Mouse (Mus musculus) CH12.LX (cell line): ENCODE measurements around the gene Frat1. TPM values are rescaled to one million over a fixed set of nuclear protein-coding genes. Genes with fewer than 3 reads are reported as not detected.

ENCODE experiments used
- DNase-seq: peaks from one replicate; pipeline ENCODE4 v3.0.0-alpha.2; 2013; ENCODE audit errors: extremely low read depth
- H3K27ac ChIP-seq: 2 replicates; pipeline ENCODE4 v1.5.1; 2012; ENCODE audit warnings: low read depth, mild to moderate bottlenecking, control low read depth, moderate library complexity; ENCODE audit not compliant: insufficient read depth
- H3K27me3 ChIP-seq: replicated peaks from 2 replicates; pipeline ENCODE3; 2012; ENCODE audit warnings: inconsistent platforms
- H3K36me3 ChIP-seq, 2 experiments: replicated peaks in 1 of 2; 2 replicates each; pipeline versions ENCODE3 to v1.6.1; 2012; ENCODE audit warnings: inconsistent platforms in 1 of 2, low read length in 1 of 2, mild to moderate bottlenecking in 1 of 2, mixed read lengths in 1 of 2, moderate library complexity in 1 of 2; ENCODE audit not compliant: control insufficient read depth in 1 of 2, insufficient read depth in 1 of 2
- H3K4me1 ChIP-seq, 2 experiments: 2 replicates each; pipeline ENCODE4 v1.6.1; 2012; ENCODE audit warnings: inconsistent platforms in 1 of 2, moderate library complexity in 1 of 2; ENCODE audit not compliant: insufficient read depth in 2 of 2, control insufficient read depth in 1 of 2
- H3K4me2 ChIP-seq: 2 replicates; pipeline ENCODE4 v1.6.1; 2012; ENCODE audit warnings: low read depth, mild to moderate bottlenecking, control low read depth; ENCODE audit not compliant: poor library complexity, insufficient read depth, severe bottlenecking
- H3K4me3 ChIP-seq, 3 experiments: fragments of 150-350 bp in 1 of 3; sonication (generic) in 1 of 3; replicated peaks in 1 of 3; 2 replicates each; pipeline versions ENCODE3 to v1.5.1; 2011 to 2012; ENCODE audit warnings: low read depth in 2 of 3, low read length in 2 of 3, mild to moderate bottlenecking in 2 of 3, moderate library complexity in 2 of 3, control low read depth in 1 of 3, improper control_type of control experiment in 1 of 3, inconsistent platforms in 1 of 3, mixed read lengths in 1 of 3; ENCODE audit not compliant: poor library complexity in 1 of 3
- H3K79me2 ChIP-seq: replicated peaks from 2 replicates; pipeline ENCODE4 v1.6.1; 2012; ENCODE audit warnings: mild to moderate bottlenecking, moderate library complexity; ENCODE audit not compliant: control insufficient read depth, poor library complexity, insufficient read depth, severe bottlenecking; ENCODE audit errors: extremely low read depth
- H3K9ac ChIP-seq: 2 replicates; pipeline ENCODE4 v1.6.1; 2012; ENCODE audit warnings: low read depth, mild to moderate bottlenecking, control low read depth, moderate library complexity; ENCODE audit not compliant: insufficient read depth
- H3K9me3 ChIP-seq: replicated peaks from 2 replicates; pipeline ENCODE3; 2012; ENCODE audit warnings: low read length, inconsistent platforms, mixed read lengths
- BHLHE40 ChIP-seq: IDR thresholded peaks from 2 replicates; pipeline ENCODE4 v1.6.1; 2011; ENCODE audit warnings: mild to moderate bottlenecking, low read depth, low read length, improper control_type of control experiment
- CHD1 ChIP-seq: IDR thresholded peaks from 2 replicates; pipeline ENCODE4 v1.6.1; 2012; ENCODE audit warnings: low read depth, low read length, improper control_type of control experiment, inconsistent platforms
- CHD2 ChIP-seq: IDR thresholded peaks from 2 replicates; pipeline ENCODE4 v1.6.1; 2011; ENCODE audit warnings: low read length, improper control_type of control experiment
- CTCF ChIP-seq, 2 experiments: IDR thresholded peaks in 1 of 2; conservative IDR thresholded peaks in 1 of 2; 2 replicates each; pipeline ENCODE4 v1.5.1; 2011 to 2012; ENCODE audit warnings: low read depth in 2 of 2, low read length in 2 of 2, improper control_type of control experiment in 1 of 2, inconsistent platforms in 1 of 2, mild to moderate bottlenecking in 1 of 2, moderate library complexity in 1 of 2
- E2F4 ChIP-seq: IDR thresholded peaks from 2 replicates; pipeline ENCODE4 v1.6.1; 2011; ENCODE audit warnings: low read depth, low read length, improper control_type of control experiment; ENCODE audit not compliant: insufficient replicate concordance
- ELF1 ChIP-seq: IDR thresholded peaks from 2 replicates; pipeline ENCODE4 v1.6.1; 2014; ENCODE audit warnings: low read depth, mild to moderate bottlenecking, inconsistent platforms, low read length, improper control_type of control experiment
- EP300 ChIP-seq: IDR thresholded peaks from 2 replicates; pipeline ENCODE4 v1.6.1; 2011; ENCODE audit warnings: low read length, improper control_type of control experiment
- ETS1 ChIP-seq: conservative IDR thresholded peaks from 2 replicates; pipeline ENCODE4 v1.6.1; 2012; ENCODE audit warnings: low read depth, mild to moderate bottlenecking, inconsistent platforms, low read length, improper control_type of control experiment, moderate library complexity
- GABPA ChIP-seq: IDR thresholded peaks from 2 replicates; pipeline ENCODE4 v1.6.1; 2012; ENCODE audit warnings: low read depth, low read length, improper control_type of control experiment, inconsistent platforms; ENCODE audit not compliant: insufficient replicate concordance
- HCFC1 ChIP-seq: IDR thresholded peaks from 2 replicates; pipeline ENCODE4 v1.6.1; 2012; ENCODE audit warnings: low read depth, mild to moderate bottlenecking, inconsistent platforms, low read length, improper control_type of control experiment
- IRF4 ChIP-seq: IDR thresholded peaks from 2 replicates; pipeline ENCODE4 v1.6.1; 2014; ENCODE audit warnings: low read depth, mild to moderate bottlenecking, inconsistent platforms, low read length, improper control_type of control experiment
- JUN ChIP-seq: IDR thresholded peaks from 2 replicates; pipeline ENCODE4 v1.6.1; 2011; ENCODE audit warnings: low read depth, mild to moderate bottlenecking, low read length, improper control_type of control experiment, moderate library complexity; ENCODE audit not compliant: insufficient read depth
- JUND ChIP-seq: conservative IDR thresholded peaks from 2 replicates; pipeline ENCODE4 v1.6.1; 2011; ENCODE audit warnings: low read depth, low read length, improper control_type of control experiment
- KAT2A ChIP-seq: IDR thresholded peaks from 2 replicates; pipeline ENCODE4 v1.6.1; 2012; ENCODE audit warnings: low read length, improper control_type of control experiment, inconsistent platforms; ENCODE audit not compliant: insufficient replicate concordance
- MAFK ChIP-seq: IDR thresholded peaks from 2 replicates; pipeline ENCODE4 v1.6.1; 2011; ENCODE audit warnings: low read length, improper control_type of control experiment; ENCODE audit not compliant: insufficient replicate concordance
- MAX ChIP-seq: IDR thresholded peaks from 2 replicates; pipeline ENCODE4 v1.6.1; 2011; ENCODE audit warnings: low read length, improper control_type of control experiment
- MAZ ChIP-seq: IDR thresholded peaks from 2 replicates; pipeline ENCODE4 v1.6.1; 2012; ENCODE audit warnings: low read depth, mild to moderate bottlenecking, inconsistent platforms, low read length, improper control_type of control experiment, moderate library complexity
- MEF2A ChIP-seq: IDR thresholded peaks from 2 replicates; pipeline ENCODE4 v1.6.1; 2014; ENCODE audit warnings: low read depth, mild to moderate bottlenecking, inconsistent platforms, low read length, improper control_type of control experiment, borderline replicate concordance
- MXI1 ChIP-seq: IDR thresholded peaks from 2 replicates; pipeline ENCODE4 v1.6.1; 2011; ENCODE audit warnings: mild to moderate bottlenecking, low read depth, low read length, improper control_type of control experiment
- MYC ChIP-seq: IDR thresholded peaks from 2 replicates; pipeline ENCODE4 v1.6.1; 2011; ENCODE audit warnings: low read depth, mild to moderate bottlenecking, improper control_type of control experiment, low read length
- NELFE ChIP-seq: IDR thresholded peaks from 2 replicates; pipeline ENCODE4 v1.6.1; 2011; ENCODE audit warnings: low read depth, low read length, improper control_type of control experiment
- NRF1 ChIP-seq: IDR thresholded peaks from 2 replicates; pipeline ENCODE4 v1.6.1; 2014; ENCODE audit warnings: low read depth, mild to moderate bottlenecking, inconsistent platforms, low read length, improper control_type of control experiment, moderate library complexity
- PAX5 ChIP-seq: IDR thresholded peaks from 2 replicates; pipeline ENCODE4 v1.6.1; 2012; ENCODE audit warnings: low read length, inconsistent platforms, mixed read lengths
- POLR2A ChIP-seq: IDR thresholded peaks from 2 replicates; pipeline ENCODE4 v1.6.1; 2011; ENCODE audit warnings: low read depth, mild to moderate bottlenecking, improper control_type of control experiment, low read length
- POLR2AphosphoS2 ChIP-seq: IDR thresholded peaks from 2 replicates; pipeline ENCODE4 v1.6.1; 2011; ENCODE audit warnings: low read depth, low read length, improper control_type of control experiment
- RAD21 ChIP-seq: IDR thresholded peaks from 2 replicates; pipeline ENCODE4 v1.6.1; 2011; ENCODE audit warnings: low read depth, mild to moderate bottlenecking, low read length, improper control_type of control experiment, moderate library complexity
- RCOR1 ChIP-seq: conservative IDR thresholded peaks from 2 replicates; pipeline ENCODE4 v1.6.1; 2012; ENCODE audit warnings: low read depth, mild to moderate bottlenecking, inconsistent platforms, low read length, improper control_type of control experiment
- SIN3A ChIP-seq: IDR thresholded peaks from 2 replicates; pipeline ENCODE4 v1.6.1; 2012; ENCODE audit warnings: low read length, improper control_type of control experiment, inconsistent platforms
- SMC3 ChIP-seq: IDR thresholded peaks from 2 replicates; pipeline ENCODE4 v1.6.1; 2011; ENCODE audit warnings: low read depth, low read length, improper control_type of control experiment
- TBP ChIP-seq: conservative IDR thresholded peaks from 2 replicates; pipeline ENCODE4 v1.6.1; 2011; ENCODE audit warnings: low read depth, low read length, improper control_type of control experiment
- TCF12 ChIP-seq: IDR thresholded peaks from 2 replicates; pipeline ENCODE4 v1.6.1; 2014; ENCODE audit warnings: low read depth, mild to moderate bottlenecking, inconsistent platforms, low read length, improper control_type of control experiment
- UBTF ChIP-seq: IDR thresholded peaks from 2 replicates; pipeline ENCODE4 v1.6.1; 2012; ENCODE audit warnings: low read depth, mild to moderate bottlenecking, inconsistent platforms, low read length, improper control_type of control experiment, moderate library complexity
- USF1 ChIP-seq: IDR thresholded peaks from 2 replicates; pipeline ENCODE4 v1.6.1; 2014; ENCODE audit warnings: low read depth, mild to moderate bottlenecking, inconsistent platforms, low read length, improper control_type of control experiment
- USF2 ChIP-seq: conservative IDR thresholded peaks from 2 replicates; pipeline ENCODE4 v1.6.1; 2011; ENCODE audit warnings: low read depth, low read length, improper control_type of control experiment
- ZC3H11A ChIP-seq: IDR thresholded peaks from 2 replicates; pipeline ENCODE4 v1.6.1; 2012; ENCODE audit warnings: low read depth, mild to moderate bottlenecking, inconsistent platforms, low read length, improper control_type of control experiment
- ZKSCAN1 ChIP-seq: IDR thresholded peaks from 2 replicates; pipeline ENCODE4 v1.6.1; 2012; ENCODE audit warnings: low read depth, inconsistent platforms, low read length, improper control_type of control experiment, borderline replicate concordance
- ZMIZ1 ChIP-seq: IDR thresholded peaks from 2 replicates; pipeline ENCODE4 v1.6.1; 2012; ENCODE audit warnings: low read depth, mild to moderate bottlenecking, inconsistent platforms, low read length, improper control_type of control experiment
- ZNF384 ChIP-seq: IDR thresholded peaks from 2 replicates; pipeline ENCODE4 v1.6.1; 2012; ENCODE audit warnings: low read depth, low read length, improper control_type of control experiment, inconsistent platforms
- dilution Hi-C: fragments of 300-500 bp; cut with MboI; formaldehyde crosslinking; loops from 2 replicates; pipeline ENCODE4 v1.14.3; 2020; ENCODE audit warnings: low sequenced_read_pairs; ENCODE audit not compliant: extremely low pct_unique_long_range_greater_than_20kb, extremely low pct_ligation_motif_present
- in situ Hi-C: fragments of 300-500 bp; cut with MboI; formaldehyde crosslinking; loops from 3 replicates; pipeline ENCODE4 v1.14.3; 2019; ENCODE audit warnings: low sequenced_read_pairs, low pct_ligation_motif_present, low pct_unique_long_range_greater_than_20kb, mixed read lengths
- polyA plus RNA-seq: library from polyadenylated mRNA; unstranded; fragments of >175 nt; gene quantifications from 2 replicates; pipeline ENCODE4 v1.2.1, GENCODE M21; 2012; ENCODE audit warnings: low read depth; ENCODE audit not compliant: insufficient read length
- total RNA-seq, 2 experiments: library from RNA; depleted of rRNA; stranded (reverse); fragments of 300-350 nt in 1 of 2; fragments of >200 nt in 1 of 2; gene quantifications; 2 replicates each; pipeline ENCODE4 v1.2.3; 2012 to 2014

Gene Frat1
- total and polyA plus RNA-seq, 3 experiments = 0.64 to 2.0 (median 0.70) TPM

DNA sequence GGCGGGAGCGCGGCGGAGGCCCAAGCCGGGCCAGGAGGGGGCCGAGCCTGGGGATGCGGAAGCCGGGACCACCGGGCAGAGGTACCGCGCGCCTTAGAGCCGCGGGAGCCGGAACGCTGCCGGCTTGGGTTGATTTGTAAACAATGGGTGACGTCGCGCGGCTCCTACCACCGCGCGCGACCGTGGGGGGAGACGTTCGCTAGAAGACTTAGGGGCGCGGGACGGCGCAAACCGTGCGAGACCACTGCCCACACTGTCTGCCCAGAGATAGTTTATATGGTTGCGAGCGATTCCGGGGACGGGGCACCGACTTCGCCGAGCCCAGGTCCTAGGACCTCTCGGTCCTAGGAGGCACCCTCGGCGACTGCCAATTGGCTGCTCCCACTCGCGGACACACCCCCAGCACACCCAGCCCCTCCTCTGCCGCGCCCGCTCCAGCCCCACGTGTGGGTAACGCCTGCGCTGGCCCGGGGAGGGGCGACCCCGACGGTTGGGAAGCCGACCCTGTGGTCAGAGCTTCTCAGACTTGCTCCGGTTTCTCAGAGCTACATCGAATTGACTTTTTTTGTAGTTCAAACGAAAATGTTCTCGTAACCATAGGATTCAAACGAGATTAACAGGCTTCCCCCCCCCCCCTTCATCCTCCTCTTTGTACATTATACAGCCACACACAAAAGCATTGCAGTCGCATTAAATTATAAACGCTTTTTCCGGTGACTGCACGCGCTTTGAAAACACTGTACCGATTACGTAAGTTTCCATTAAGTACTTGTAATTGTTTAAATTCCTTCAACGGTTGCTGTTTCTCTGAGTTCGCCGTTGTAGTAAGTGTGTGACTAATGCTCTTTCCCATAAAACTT is 18.5 kb downstream of the Frat1 start, which contains the start of gene Frat2:
Gene Frat2, minus strand, starts transcription at position 141 of the 860 bp plus-strand sequence.
- no peak for TF ChIP-seq KAT2A
- TF ChIP-seq HCFC1 = peak; percentile 76
- TF ChIP-seq GABPA = no peak
- no peak for TF ChIP-seq TBP
- no peak for TF ChIP-seq CHD2
- no peak for TF ChIP-seq RCOR1
- TF ChIP-seq PAX5 = no peak
- TF ChIP-seq SMC3 = no peak
- TF ChIP-seq ZC3H11A = no peak
- peak; percentile 88 for TF ChIP-seq SIN3A
- no peak for TF ChIP-seq ZMIZ1
- TF ChIP-seq CHD1 = peak; percentile 99
- no peak for TF ChIP-seq EP300
- TF ChIP-seq POLR2AphosphoS2 = no peak
- TF ChIP-seq BHLHE40 = peak; percentile 31
- TF ChIP-seq USF2 = no peak
- no peak; the same call in 1 of the 2 replicates for TF ChIP-seq ELF1
- 0 out of 2 replicates have a peak, but pooled peaks have one; percentile 20 for TF ChIP-seq IRF4
- peak; percentile 68 for TF ChIP-seq NRF1
- no peak for TF ChIP-seq UBTF
- TF ChIP-seq MAX = peak; percentile 89
- TF ChIP-seq MAZ = peak; percentile 29; the same call in 1 of the 2 replicates
- peak; percentile 99 for TF ChIP-seq MXI1
- TF ChIP-seq NELFE = peak; percentile 25; the same call in 1 of the 2 replicates
- no peak for TF ChIP-seq RAD21
- TF ChIP-seq JUN = no peak
- TF ChIP-seq MAFK = no peak
- no peak for TF ChIP-seq MEF2A
- TF ChIP-seq POLR2A = peak; percentile 62
- peak; percentile 61; the same call in 1 of the 2 replicates for TF ChIP-seq MYC
- TF ChIP-seq ZNF384 = no peak
- 0 out of 2 replicates have a peak, but pooled peaks have one; percentile 20 for TF ChIP-seq ETS1
- no peak for TF ChIP-seq ZKSCAN1
- TF ChIP-seq CTCF (conservative IDR thresholded peaks at IDR 0.05 in 1 of 2, IDR thresholded peaks at IDR 0.05 in 1 of 2; ENCODE audit: low read depth in 2 of 2, low read length in 2 of 2) = no peak
- TF ChIP-seq TCF12 = 0 out of 2 replicates have a peak, but pooled peaks have one; percentile 23
- peak; percentile 39; the same call in 1 of the 2 replicates for TF ChIP-seq USF1
- no peak for TF ChIP-seq JUND
- TF ChIP-seq E2F4 = no peak
- H3K9ac ChIP-seq = peak within 1 kb of the TSS; percentile 49
- H3K4me3 ChIP-seq = peak within 1 kb of the TSS; percentile 56 to 84 (median 61)
- peak within 1 kb of the TSS; percentile 89 for H3K4me2 ChIP-seq
- in situ Hi-C loops = loop anchor here (10.0 kb wide), 1 partner anchor 47 kb away; the partner anchor contains the start of gene Rrp12
- H3K27ac ChIP-seq = no peak within 1 kb of the TSS
- dilution Hi-C loops = no loop called here
- H3K4me1 ChIP-seq = peaks cover 0 to 14% of the 10 kb centered on the region in 2 experiments; a peak in 2 of 4 replicates
- H3K79me2 ChIP-seq = no peaks in the 10 kb centered on the region
- peak; percentile 75 for DNase-seq
- H3K27me3 ChIP-seq = peaks cover 20% of the 10 kb centered on the region
- no peaks in the 10 kb centered on the region for H3K36me3 ChIP-seq
- peaks cover 10% of the 10 kb centered on the region for H3K9me3 ChIP-seq
